Mouse (Mus musculus) liver, adult 2 months (tissue): ENCODE measurements around the gene Sh3glb1. TPM values are rescaled to one million over a fixed set of nuclear protein-coding genes. Genes with fewer than 3 reads are reported as not detected.

Experiments used
- DNase-seq: peaks from one replicate; pipeline ENCODE4 v3.0.0-alpha.2; 2011; ENCODE audit warnings: low read depth, low spot score; ENCODE audit errors: extremely low read depth
- H3K27ac ChIP-seq: fragments of 200-500 bp; replicated peaks from 2 replicates; pipeline ENCODE4 v1.5.1; 2012; ENCODE audit warnings: low read depth, mild to moderate bottlenecking, control low read depth, inconsistent platforms, low read length; ENCODE audit not compliant: insufficient read depth
- H3K27me3 ChIP-seq: fragments of 200-500 bp; 2 replicates; pipeline ENCODE4 v1.6.1; 2012; ENCODE audit warnings: mild to moderate bottlenecking, moderate library complexity, low read length, inconsistent platforms; ENCODE audit not compliant: control insufficient read depth, insufficient read depth
- H3K36me3 ChIP-seq: fragments of 200-500 bp; 2 replicates; pipeline ENCODE4 v1.6.1; 2012; ENCODE audit warnings: low read length, inconsistent platforms; ENCODE audit not compliant: control insufficient read depth, insufficient read depth
- H3K4me1 ChIP-seq: fragments of 200-500 bp; 2 replicates; pipeline ENCODE4 v1.6.1; 2011; ENCODE audit warnings: low read length; ENCODE audit not compliant: control insufficient read depth, insufficient read depth
- H3K4me3 ChIP-seq: fragments of 200-500 bp; 2 replicates; pipeline ENCODE4 v1.5.1; 2011; ENCODE audit warnings: low read depth, mild to moderate bottlenecking, control low read depth, low read length, moderate library complexity; ENCODE audit not compliant: insufficient read depth
- H3K79me2 ChIP-seq: fragments of 200-500 bp; 2 replicates; pipeline ENCODE4 v1.6.1; 2012; ENCODE audit warnings: inconsistent platforms, mild to moderate bottlenecking, low read length, moderate library complexity; ENCODE audit not compliant: control insufficient read depth, insufficient read depth
- H3K9ac ChIP-seq: fragments of 200-500 bp; 2 replicates; pipeline ENCODE4 v1.6.1; 2012; ENCODE audit warnings: low read depth, mild to moderate bottlenecking, control low read depth, inconsistent platforms, low read length
- CTCF ChIP-seq: fragments of 200-500 bp; IDR thresholded peaks from 2 replicates; pipeline ENCODE4 v1.5.1; 2011; ENCODE audit warnings: low read depth, low read length, control low read depth
- POLR2A ChIP-seq: fragments of 200-500 bp; IDR thresholded peaks from 2 replicates; pipeline ENCODE4 v1.6.1; 2011; ENCODE audit warnings: low read length, control low read depth; ENCODE audit not compliant: insufficient read depth; ENCODE audit errors: extremely low read depth
- WGBS: fragments of 180-500 bp; shearing (Covaris S2); methylation state at CpG from one replicate; pipeline ENCODE4 v1.1.7; 2018; 5-methylcytosine and 5-hydroxymethylcytosine counted together
- polyA plus RNA-seq: library from polyadenylated mRNA; depleted of rRNA; stranded (reverse); fragments of >200 nt; gene quantifications from 2 replicates; pipeline ENCODE4 v1.2.3, GENCODE M21; 2012
- total RNA-seq: library from RNA; depleted of rRNA; stranded (reverse); fragments of >200 nt; gene quantifications from 2 replicates; pipeline ENCODE4 v1.2.3, GENCODE M21; 2014

The Sh3glb1 gene
- total and polyA plus RNA-seq, 2 experiments, result 7.7 to 28.2 TPM

GRCm38 (mm10) chr3:144721860-144722256 is 1.7 kb upstream of the Sh3glb1 start:
- H3K79me2 ChIP-seq, result peaks cover 4% of the 10 kb centered on the region; the same call in 1 of the 2 replicates
- no peak for DNase-seq
- no peak overlapping the region for H3K9ac ChIP-seq
- H3K4me1 ChIP-seq, result peaks cover 11% of the 10 kb centered on the region
- no peaks in the 10 kb centered on the region for H3K27me3 ChIP-seq
- H3K36me3 ChIP-seq, result no peaks in the 10 kb centered on the region
- TF ChIP-seq CTCF (no peak), POLR2A (no peak)
- no peak overlapping the region for H3K27ac ChIP-seq
- WGBS, result 81% methylated on average over 9 of the region's 9 CpGs
- no peak overlapping the region for H3K4me3 ChIP-seq

- no peak for TF ChIP-seq POLR2A
- no peak for TF ChIP-seq CTCF
- WGBS, result 81% methylated on average over 10 of the region's 10 CpGs
Measured at GRCm38 (mm10) chr3:144721077-144721859, 1.1 kb upstream of the Sh3glb1 start.

GRCm38 (mm10) chr3:144719088-144719900 is 841 bp downstream of the Sh3glb1 start:
- peaks cover 22% of the 10 kb centered on the region for H3K4me1 ChIP-seq
- H3K27me3 ChIP-seq, result no peaks in the 10 kb centered on the region
- H3K9ac ChIP-seq, result peak overlapping the region; percentile 71
- H3K4me3 ChIP-seq, result peak overlapping the region; percentile 62
- TF ChIP-seq POLR2A, result 0 out of 2 replicates have a peak, but pooled peaks have one; percentile 8
- TF ChIP-seq CTCF, result no peak
- peaks cover 12% of the 10 kb centered on the region for H3K79me2 ChIP-seq
- peak overlapping the region; percentile 82 for H3K27ac ChIP-seq
- H3K36me3 ChIP-seq, result no peaks in the 10 kb centered on the region
- WGBS, result under 1% methylated on average over 56 of the region's 56 CpGs
- DNase-seq, result peak; percentile 85

More at GRCm38 (mm10) chr3:144721077-144721859, 1.1 kb upstream of the Sh3glb1 start:
- Histone ChIP-seq H3K79me2 (peaks cover 4% of the 10 kb centered on the region; the same call in 1 of the 2 replicates), H3K27me3 (no peaks in the 10 kb centered on the region), H3K4me1 (peaks cover 11% of the 10 kb centered on the region), H3K36me3 (no peaks in the 10 kb centered on the region), H3K9ac (no peak overlapping the region), H3K27ac (no peak overlapping the region), H3K4me3 (no peak overlapping the region)
- no peak for DNase-seq

GRCm38 (mm10) chr3:144718706-144719087 is 1.4 kb downstream of the Sh3glb1 start:
- Histone ChIP-seq H3K27me3 (no peaks in the 10 kb centered on the region), H3K36me3 (no peaks in the 10 kb centered on the region), H3K4me3 (peak overlapping the region; percentile 62), H3K9ac (peak overlapping the region; percentile 71), H3K27ac (peak overlapping the region; percentile 82), H3K79me2 (peaks cover 12% of the 10 kb centered on the region), H3K4me1 (peaks cover 24% of the 10 kb centered on the region)
- DNase-seq, result peak; percentile 69
- WGBS, result under 1% methylated on average over 7 of the region's 7 CpGs
- TF ChIP-seq POLR2A, result no peak
- TF ChIP-seq CTCF, result no peak

- Histone ChIP-seq H3K27me3 (no peaks in the 10 kb centered on the region), H3K4me3 (no peak overlapping the region), H3K4me1 (peaks cover 24% of the 10 kb centered on the region), H3K27ac (peak overlapping the region; percentile 11; the same call in 1 of the 2 replicates), H3K79me2 (peaks cover 15% of the 10 kb centered on the region), H3K9ac (no peak overlapping the region), H3K36me3 (no peaks in the 10 kb centered on the region)
- no peak for TF ChIP-seq POLR2A
- TF ChIP-seq CTCF, result no peak
- 53% methylated on average over 6 of the region's 6 CpGs for WGBS
- no peak for DNase-seq
Measured at GRCm38 (mm10) chr3:144717835-144718234, 2.3 kb downstream of the Sh3glb1 start.
